Mouse (Mus musculus): ENCODE data around the gene Sat2. TPM values are rescaled to one million over a fixed set of nuclear protein-coding genes. Genes with fewer than 3 reads are reported as not detected.

Gene Sat2
- polyA plus RNA-seq, 1 experiment from 2014 or later, result 17.5 TPM

DNA sequence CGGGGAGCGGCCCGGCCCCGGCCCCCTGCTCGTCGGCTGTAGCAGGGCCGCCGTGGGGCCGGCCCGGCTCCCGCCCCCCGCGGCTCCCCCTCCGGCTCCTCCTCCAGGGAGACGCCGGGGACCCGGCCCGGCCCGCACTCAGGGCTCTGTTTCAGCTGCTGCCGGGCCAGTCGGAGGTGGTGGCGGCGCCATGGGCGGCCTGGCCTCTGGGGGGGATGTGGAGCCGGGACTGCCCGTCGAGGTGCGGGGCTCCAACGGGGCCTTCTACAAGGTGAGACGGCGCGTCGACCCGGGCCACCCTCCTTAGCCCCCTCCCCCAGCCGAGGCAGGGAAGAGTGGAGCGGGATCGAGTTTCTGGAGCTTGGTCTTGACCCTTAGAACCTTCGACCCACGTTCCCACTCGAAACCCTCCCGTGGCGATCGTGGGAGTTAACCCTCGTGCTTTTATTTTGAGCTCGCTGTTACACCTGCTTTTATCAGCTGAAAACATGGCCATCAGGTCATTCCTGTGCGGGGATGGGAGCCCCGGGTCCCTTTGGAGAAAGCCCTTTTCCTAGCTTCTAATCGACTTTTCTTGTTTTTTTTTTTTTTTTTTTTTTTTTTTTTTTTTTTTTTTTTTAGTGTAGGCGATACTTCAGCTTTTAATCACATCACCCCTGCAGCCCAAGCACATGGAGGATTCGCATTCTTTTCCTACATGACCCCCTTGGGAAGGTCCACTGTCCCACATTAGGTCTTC lies 11.5 kb downstream of the Sat2 start:
- 1% methylated on average over 43 of the region's 50 CpGs for WGBS
- Histone ChIP-seq H3K4me2 (peak overlapping the region; percentile 88), H3K36me3 (peaks cover 20% of the 10 kb centered on the region), H3K4me3 (peak overlapping the region; percentile 99), H3K27me3 (replicated peaks) (no peaks in the 10 kb centered on the region), H3K9ac (peak overlapping the region; percentile 99), H3K4me1 (peaks cover 31% of the 10 kb centered on the region), H3K9me3 (no peaks in the 10 kb centered on the region), H3K27ac (replicated peaks) (peak overlapping the region; percentile 98)
- ATAC-seq (ENCODE audit: extremely low read depth, insufficient number of reproducible peaks, low FRiP score, low TSS enrichment), result peak; percentile 60

DNA sequence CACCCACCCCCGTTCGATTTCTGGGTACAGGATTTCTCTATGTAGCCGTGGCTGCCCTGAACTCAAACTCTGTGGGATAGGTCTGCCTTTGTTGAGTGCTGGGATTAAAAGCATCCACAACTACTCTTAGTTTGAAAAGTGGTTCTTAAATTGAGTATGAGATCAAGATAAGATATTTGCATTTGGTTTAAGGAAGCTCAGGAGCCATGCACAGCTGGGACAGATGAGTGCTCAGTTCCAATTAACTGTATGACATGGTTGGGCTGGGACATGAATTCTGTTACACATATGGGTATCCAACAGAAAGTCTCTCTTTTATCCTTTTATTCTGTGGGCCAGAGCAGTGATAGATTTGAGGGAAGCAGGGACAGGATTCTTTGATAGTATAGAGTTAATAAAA lies 13.6 kb downstream of the Sat2 start:
- 86% methylated on average over 3 of the region's 3 CpGs for WGBS
- no peak overlapping the region for H3K27ac ChIP-seq (replicated peaks)
- no peaks in the 10 kb centered on the region for H3K9me3 ChIP-seq
- peaks cover 38% of the 10 kb centered on the region for H3K36me3 ChIP-seq
- 0 out of 2 replicates have a peak overlapping the region, but pooled peaks have one; percentile 6 for H3K4me3 ChIP-seq
- no peak for ATAC-seq (ENCODE audit: extremely low read depth, insufficient number of reproducible peaks, low FRiP score, low TSS enrichment)
- no peak overlapping the region for H3K9ac ChIP-seq
- peaks cover 31% of the 10 kb centered on the region for H3K4me1 ChIP-seq
- no peaks in the 10 kb centered on the region for H3K27me3 ChIP-seq (replicated peaks)
- H3K4me2 ChIP-seq, result peak overlapping the region; percentile 88

DNA sequence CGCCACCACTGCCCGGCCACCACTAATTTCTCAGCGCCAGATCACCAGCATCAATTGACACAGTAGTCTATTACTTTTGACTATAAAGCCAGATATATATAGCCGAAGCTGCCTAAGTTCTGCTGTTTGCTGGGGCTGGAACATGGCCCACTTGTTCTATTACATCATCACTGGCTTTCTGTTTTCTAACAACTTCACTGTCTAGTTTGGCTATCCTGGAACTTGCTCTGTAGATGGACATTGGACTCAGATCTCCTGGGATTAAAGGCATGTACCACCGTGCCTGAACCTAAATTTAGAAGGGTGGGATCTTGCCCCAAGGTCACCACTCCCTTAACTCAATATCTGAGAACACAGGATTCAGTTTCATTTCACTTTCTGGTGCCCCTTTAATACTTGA lies 24.0 kb downstream of the Sat2 start:
- ATAC-seq (ENCODE audit: extremely low read depth, insufficient number of reproducible peaks, low FRiP score, low TSS enrichment), result no peak

DNA sequence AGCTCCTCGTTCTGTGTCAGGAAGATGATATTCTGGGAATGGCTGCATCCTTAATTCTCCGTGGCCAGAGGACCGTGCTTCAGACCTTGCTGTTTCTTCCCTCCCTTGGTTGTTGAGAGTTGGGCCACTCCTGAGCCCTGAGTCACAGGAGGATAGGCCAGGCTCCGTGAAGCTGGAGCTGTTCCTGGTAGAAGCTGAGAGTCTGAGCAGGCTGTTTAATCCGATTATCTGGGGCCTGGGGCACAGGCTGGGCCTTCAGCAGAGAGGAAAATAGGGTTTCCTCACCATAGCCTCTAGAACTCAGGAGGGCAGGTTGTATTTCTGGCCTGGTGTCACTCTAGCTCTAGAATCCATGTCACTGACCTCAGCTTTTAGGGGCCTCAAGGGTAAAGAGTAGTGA lies 31.6 kb downstream of the Sat2 start:
- peaks cover 89% of the 10 kb centered on the region for H3K36me3 ChIP-seq
- peaks cover 27% of the 10 kb centered on the region for H3K4me1 ChIP-seq
- no peaks in the 10 kb centered on the region for H3K27me3 ChIP-seq (replicated peaks)
- no peaks in the 10 kb centered on the region for H3K9me3 ChIP-seq
- no peak for ATAC-seq (ENCODE audit: extremely low read depth, insufficient number of reproducible peaks, low FRiP score, low TSS enrichment)
- no peak overlapping the region for H3K4me3 ChIP-seq
- H3K27ac ChIP-seq (replicated peaks), result no peak overlapping the region
- 0 out of 2 replicates have a peak overlapping the region, but pooled peaks have one; percentile 5 for H3K9ac ChIP-seq
- 61% methylated on average over 5 of the region's 5 CpGs for WGBS
- no peak overlapping the region for H3K4me2 ChIP-seq

More for the DNA sequence above, 24.0 kb downstream of the Sat2 start:
- H3K36me3 ChIP-seq, result peaks cover 100% of the 10 kb centered on the region
- H3K4me3 ChIP-seq, result no peak overlapping the region
- no peaks in the 10 kb centered on the region for H3K4me1 ChIP-seq
- no peaks in the 10 kb centered on the region for H3K27me3 ChIP-seq (replicated peaks)
- no peaks in the 10 kb centered on the region for H3K9me3 ChIP-seq
- 82% methylated on average over 5 of the region's 5 CpGs for WGBS
- no peak overlapping the region for H3K4me2 ChIP-seq
- no peak overlapping the region for H3K27ac ChIP-seq (replicated peaks)
- H3K9ac ChIP-seq, result no peak overlapping the region

DNA sequence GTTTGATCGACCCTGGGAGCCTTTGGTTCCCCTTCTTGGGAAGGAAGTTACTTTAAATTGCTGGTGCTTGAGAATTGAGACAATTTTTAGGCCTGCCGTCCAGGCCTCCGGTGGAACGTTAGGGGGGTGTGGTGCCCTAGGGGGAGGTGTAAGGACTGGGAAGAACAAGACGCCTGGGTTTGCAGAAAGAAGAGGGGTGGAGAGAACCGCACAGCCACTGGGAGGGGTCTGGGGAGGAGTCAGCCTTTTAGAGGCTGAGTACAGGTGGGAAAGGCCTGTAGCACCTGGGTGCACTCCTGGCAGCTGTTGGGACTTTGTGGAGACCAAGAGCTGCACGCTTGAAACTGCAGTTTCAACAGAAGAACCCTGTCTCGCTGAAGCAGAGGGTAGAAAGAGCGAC lies 32.9 kb downstream of the Sat2 start:
- Histone ChIP-seq H3K27me3 (replicated peaks) (no peaks in the 10 kb centered on the region), H3K36me3 (peaks cover 89% of the 10 kb centered on the region), H3K27ac (replicated peaks) (peak overlapping the region; percentile 24; the same call in 1 of the 2 replicates), H3K9ac (peak overlapping the region; percentile 70), H3K4me1 (peaks cover 27% of the 10 kb centered on the region), H3K9me3 (no peaks in the 10 kb centered on the region), H3K4me2 (no peak overlapping the region), H3K4me3 (no peak overlapping the region)
- WGBS, result 42% methylated on average over 9 of the region's 9 CpGs
- no peak for ATAC-seq (ENCODE audit: extremely low read depth, insufficient number of reproducible peaks, low FRiP score, low TSS enrichment)

DNA sequence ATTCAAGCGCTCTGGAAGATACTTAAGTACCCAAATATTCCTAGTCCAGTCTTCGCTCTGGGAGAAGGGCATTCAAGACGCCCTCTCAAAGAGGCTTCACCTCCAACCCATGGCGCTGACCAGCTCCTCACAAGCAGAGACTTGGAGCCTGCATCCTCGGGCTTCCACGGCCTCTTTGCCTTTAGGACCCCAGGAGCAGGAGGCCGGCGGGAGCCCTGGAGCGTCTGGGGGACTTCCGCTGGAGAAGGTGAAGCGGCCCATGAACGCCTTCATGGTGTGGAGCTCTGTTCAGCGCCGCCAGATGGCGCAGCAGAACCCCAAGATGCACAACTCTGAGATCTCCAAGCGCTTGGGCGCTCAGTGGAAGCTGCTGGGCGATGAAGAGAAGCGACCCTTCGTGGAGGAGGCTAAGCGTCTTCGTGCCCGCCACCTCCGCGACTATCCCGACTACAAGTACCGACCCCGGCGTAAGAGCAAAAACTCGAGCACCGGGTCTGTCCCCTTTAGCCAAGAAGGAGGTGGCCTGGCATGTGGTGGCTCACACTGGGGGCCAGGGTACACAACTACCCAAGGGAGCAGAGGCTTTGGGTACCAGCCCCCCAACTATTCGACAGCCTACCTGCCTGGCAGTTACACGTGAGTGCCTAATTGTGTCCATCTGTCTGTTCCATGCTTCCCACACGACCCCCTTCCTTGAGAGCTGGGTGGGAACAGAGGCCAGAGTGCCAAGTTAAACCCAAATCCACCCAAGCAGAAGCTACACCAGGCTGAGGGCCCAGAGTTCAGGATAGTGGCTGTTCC lies 33.6 kb downstream of the Sat2 start, which contains the start of gene Sox15:
TSS of gene Sox15 (plus strand) at position 51 of the 801 bp plus-strand sequence.
- peak within 1 kb of the TSS; percentile 45 for H3K4me2 ChIP-seq
- H3K27me3 ChIP-seq (replicated peaks), result no peaks in the 10 kb centered on the region
- H3K36me3 ChIP-seq, result peaks cover 85% of the 10 kb centered on the region
- whole genome bisulfite sequencing, result 20% methylated on average over 34 of the region's 34 CpGs
- peaks cover 27% of the 10 kb centered on the region for H3K4me1 ChIP-seq
- 0 out of 2 replicates have a peak within 1 kb of the TSS, but pooled peaks have one; percentile 8 for H3K4me3 ChIP-seq
- ATAC-seq (ENCODE audit: extremely low read depth, insufficient number of reproducible peaks, low FRiP score, low TSS enrichment), result 0 out of 2 replicates have a peak, but pooled peaks have one; percentile 6
- peak within 1 kb of the TSS; percentile 70 for H3K9ac ChIP-seq
- H3K27ac ChIP-seq (replicated peaks), result peak within 1 kb of the TSS; percentile 24; the same call in 1 of the 2 replicates
- no peaks in the 10 kb centered on the region for H3K9me3 ChIP-seq

DNA sequence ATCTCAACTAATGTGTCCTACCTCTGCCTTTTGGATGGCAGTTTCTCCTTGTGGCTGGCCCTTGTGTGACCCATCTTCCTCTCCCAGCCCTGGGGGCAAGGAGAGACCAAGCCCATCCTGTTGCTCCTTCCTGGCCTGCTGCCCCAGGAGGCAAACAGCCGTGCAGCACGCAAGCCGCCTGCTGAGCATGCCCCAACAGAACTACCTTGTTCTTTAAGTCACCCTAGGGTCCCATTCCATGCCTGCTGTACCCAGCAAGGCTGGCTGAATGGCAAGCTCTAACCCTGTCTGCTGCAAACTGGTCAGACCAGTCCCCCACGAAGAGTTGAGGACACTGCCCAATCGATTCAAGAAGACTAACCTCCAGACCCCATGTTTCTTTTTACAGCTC lies 34.2 kb downstream of the Sat2 start:
- Histone ChIP-seq H3K4me3 (no peak overlapping the region), H3K27me3 (replicated peaks) (no peaks in the 10 kb centered on the region), H3K9me3 (no peaks in the 10 kb centered on the region), H3K9ac (peak overlapping the region; percentile 70; the same call in 1 of the 2 replicates), H3K27ac (replicated peaks) (no peak overlapping the region), H3K4me1 (peaks cover 30% of the 10 kb centered on the region), H3K4me2 (no peak overlapping the region), H3K36me3 (peaks cover 79% of the 10 kb centered on the region)
- 70% methylated on average over 5 of the region's 5 CpGs for WGBS
- no peak for ATAC-seq (ENCODE audit: extremely low read depth, insufficient number of reproducible peaks, low FRiP score, low TSS enrichment)

DNA sequence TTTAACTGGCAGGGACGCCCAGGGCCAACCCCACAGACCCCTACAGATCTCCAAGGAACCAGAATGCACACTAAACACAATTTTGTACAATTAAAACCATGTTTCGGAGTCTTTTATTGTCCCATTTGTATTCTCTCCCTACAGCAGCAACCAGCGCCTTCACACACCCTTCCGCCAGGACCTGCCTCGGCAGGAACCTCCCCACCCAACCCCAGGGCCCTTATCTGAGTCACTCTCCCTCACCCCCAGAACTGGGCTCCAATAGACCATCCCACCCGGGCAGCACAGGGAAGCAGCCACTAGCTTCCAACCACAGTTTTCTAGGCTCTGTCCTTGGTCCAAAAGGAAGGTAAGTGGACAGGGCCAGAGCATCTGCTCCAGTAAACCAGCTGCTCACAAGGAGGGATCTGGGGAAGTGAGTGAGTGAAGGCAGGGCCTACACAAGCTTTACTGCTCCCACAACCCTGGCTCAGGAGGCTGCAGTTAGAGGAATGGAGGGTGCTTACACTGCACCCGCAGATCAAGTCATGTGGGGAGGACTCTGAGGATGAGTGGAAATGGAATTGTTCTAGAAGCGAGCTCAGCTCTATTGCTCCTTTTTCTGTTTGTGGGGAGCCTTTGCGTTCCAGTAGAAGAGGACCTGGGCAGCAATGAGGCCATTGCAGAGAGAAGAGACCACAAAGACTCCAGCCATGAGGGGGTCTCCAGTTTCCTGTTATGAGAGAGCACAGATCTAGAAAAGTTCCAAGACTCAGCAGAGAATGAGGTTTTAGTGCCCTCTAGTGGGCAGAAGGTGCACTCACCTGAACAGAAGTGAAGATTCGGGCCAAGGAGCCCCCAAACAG lies 35.0 kb downstream of the Sat2 start:
- Histone ChIP-seq H3K9me3 (no peaks in the 10 kb centered on the region), H3K9ac (peak overlapping the region; percentile 70; the same call in 1 of the 2 replicates), H3K36me3 (peaks cover 71% of the 10 kb centered on the region), H3K4me3 (no peak overlapping the region), H3K4me2 (no peak overlapping the region), H3K27me3 (replicated peaks) (no peaks in the 10 kb centered on the region), H3K27ac (replicated peaks) (no peak overlapping the region), H3K4me1 (peaks cover 38% of the 10 kb centered on the region)
- 71% methylated on average over 10 of the region's 10 CpGs for WGBS
- ATAC-seq (ENCODE audit: extremely low read depth, insufficient number of reproducible peaks, low FRiP score, low TSS enrichment), result no peak

DNA sequence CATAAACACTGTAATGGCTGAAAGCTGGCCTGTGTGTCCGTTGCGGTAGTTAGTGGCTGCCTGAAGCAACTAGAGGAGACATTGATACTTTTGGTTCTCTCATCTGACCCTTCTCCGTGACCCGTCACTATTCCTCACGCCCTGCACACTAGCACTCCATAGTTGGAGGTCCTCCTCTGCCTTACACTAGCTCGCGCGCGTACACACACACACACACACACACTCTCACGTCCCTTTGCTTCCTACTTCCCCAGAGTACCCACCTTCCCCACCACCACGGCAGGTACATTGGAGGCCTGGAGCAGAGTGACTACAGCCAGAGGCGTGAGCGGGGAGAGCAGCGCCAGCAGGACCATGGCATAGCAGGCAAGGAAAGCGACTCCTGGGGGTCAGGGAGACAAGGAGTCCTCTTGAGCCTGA lies 35.6 kb downstream of the Sat2 start:
- 79% methylated on average over 15 of the region's 15 CpGs for WGBS

DNA sequence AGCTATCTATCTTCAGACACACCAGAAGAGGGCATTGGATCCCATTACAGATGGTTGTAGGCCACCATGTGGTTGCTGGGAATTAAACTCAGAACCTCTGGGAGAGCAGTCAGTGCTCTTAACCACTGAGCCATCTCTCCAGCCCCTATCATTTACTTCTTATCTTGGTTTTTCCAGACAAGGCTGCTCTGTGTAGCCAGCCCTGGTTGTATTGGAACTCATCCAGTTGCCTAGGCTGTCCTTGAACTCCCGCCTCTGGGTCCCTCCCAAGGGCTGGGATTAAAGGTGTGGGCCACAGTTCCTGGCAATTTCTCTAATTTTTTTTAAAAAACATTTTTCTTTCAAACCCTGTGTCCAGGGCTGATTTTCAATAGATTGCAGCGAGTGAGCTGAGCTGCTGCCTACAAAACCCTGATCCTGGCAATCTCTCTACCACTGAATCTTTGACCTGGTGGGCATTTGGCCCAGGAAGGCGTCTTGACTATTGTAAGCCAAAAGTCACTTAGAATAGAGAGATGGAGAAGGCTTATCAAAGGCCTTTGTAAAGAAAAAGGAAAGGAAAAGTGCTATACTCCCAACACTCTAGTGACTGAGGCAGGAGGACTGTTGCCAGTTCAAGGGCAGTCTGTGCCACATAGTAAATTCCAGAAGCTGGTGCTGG lies 39.5 kb downstream of the Sat2 start:
- ATAC-seq (ENCODE audit: extremely low read depth, insufficient number of reproducible peaks, low FRiP score, low TSS enrichment), result no peak
- H3K4me2 ChIP-seq, result peak overlapping the region; percentile 74
- H3K27ac ChIP-seq (replicated peaks), result peak overlapping the region; percentile 99
- H3K4me1 ChIP-seq, result peaks cover 29% of the 10 kb centered on the region
- WGBS, result 58% methylated on average over 3 of the region's 3 CpGs
- H3K9ac ChIP-seq, result peak overlapping the region; percentile 88
- H3K27me3 ChIP-seq (replicated peaks), result no peaks in the 10 kb centered on the region
- peaks cover 67% of the 10 kb centered on the region for H3K36me3 ChIP-seq
- peak overlapping the region; percentile 63 for H3K4me3 ChIP-seq
- H3K9me3 ChIP-seq, result no peaks in the 10 kb centered on the region

More for the DNA sequence above, 35.6 kb downstream of the Sat2 start:
- peaks cover 65% of the 10 kb centered on the region for H3K36me3 ChIP-seq
- H3K4me3 ChIP-seq, result no peak overlapping the region
- no peaks in the 10 kb centered on the region for H3K9me3 ChIP-seq
- H3K9ac ChIP-seq, result no peak overlapping the region
- H3K27ac ChIP-seq (replicated peaks), result no peak overlapping the region
- no peak for ATAC-seq (ENCODE audit: extremely low read depth, insufficient number of reproducible peaks, low FRiP score, low TSS enrichment)
- H3K4me1 ChIP-seq, result peaks cover 39% of the 10 kb centered on the region
- H3K27me3 ChIP-seq (replicated peaks), result no peaks in the 10 kb centered on the region
- H3K4me2 ChIP-seq, result no peak overlapping the region

All from heart, embryonic 13.5 days (tissue).